Mouse (Mus musculus) hindbrain, postnatal 0 days (tissue): ENCODE data around the gene Lrrn2. TPM values are rescaled to one million over a fixed set of nuclear protein-coding genes. Genes with fewer than 3 reads are reported as not detected.
A peak's percentile ranks its signal among the peaks of the same experiment; 100 is the strongest.

Experiments
- ATAC-seq: fragments of 200-750 bp; cut with Nextera tagmentation; 2 replicates; pipeline ENCODE4 v1.8.0; 2017; ENCODE audit warnings: mild to moderate bottlenecking, moderate TSS enrichment, moderate library complexity
- DNase-seq: peaks from one replicate; pipeline ENCODE4 v3.0.0-alpha.2; 2015; ENCODE audit warnings: low spot score
- H3K27ac ChIP-seq: fragments of 300-500 bp; sonication (generic); 2 replicates; pipeline ENCODE4 v1.5.1; 2014; ENCODE audit warnings: mild to moderate bottlenecking
- H3K27me3 ChIP-seq: fragments of 300-500 bp; sonication (generic); 2 replicates; pipeline ENCODE4 v1.6.1; 2014; ENCODE audit warnings: low read length, mixed read lengths; ENCODE audit not compliant: insufficient read depth
- H3K36me3 ChIP-seq: fragments of 300-500 bp; sonication (generic); 2 replicates; pipeline ENCODE4 v1.6.1; 2014; ENCODE audit warnings: low read length, mixed read lengths; ENCODE audit not compliant: insufficient read depth
- H3K4me1 ChIP-seq: fragments of 300-500 bp; sonication (generic); 2 replicates; pipeline ENCODE4 v1.6.1; 2014; ENCODE audit warnings: antibody characterized with exemption, low read length, mixed read lengths; ENCODE audit not compliant: insufficient read depth
- H3K4me2 ChIP-seq: fragments of 300-500 bp; sonication (generic); 2 replicates; pipeline ENCODE4 v1.6.1; 2014; ENCODE audit warnings: low read depth, mild to moderate bottlenecking, low read length, moderate library complexity, mixed read lengths
- H3K4me3 ChIP-seq: fragments of 300-500 bp; sonication (generic); 2 replicates; pipeline ENCODE4 v1.5.1; 2014; ENCODE audit warnings: low read length
- H3K9ac ChIP-seq: fragments of 300-500 bp; sonication (generic); replicated peaks from 2 replicates; pipeline ENCODE4 v1.6.1; 2014; ENCODE audit warnings: mild to moderate bottlenecking, low read length, moderate library complexity, mixed read lengths
- H3K9me3 ChIP-seq: fragments of 300-500 bp; sonication (generic); 2 replicates; pipeline ENCODE4 v1.6.1; 2016; ENCODE audit warnings: low read length, mixed read lengths
- CTCF ChIP-seq: IDR thresholded peaks from 2 replicates; pipeline ENCODE4 v1.5.1; 2016; ENCODE audit warnings: antibody characterized with exemption, control low read depth, low read depth
- WGBS: fragments of 180-500 bp; shearing (Covaris S2); extraction: QIAGEN DNeasy Blood & Tissue Kit; methylation state at CpG from one replicate; pipeline ENCODE4 v1.1.7; 2014; 5-methylcytosine and 5-hydroxymethylcytosine counted together
- polyA plus RNA-seq: library from polyadenylated mRNA; unstranded; fragments of >200 nt; fragmentation: Nextera tagmentation; extraction: Ambion mirVana; gene quantifications from 2 replicates; pipeline ENCODE4 v1.2.1, GENCODE M21; 2015
- total RNA-seq: library from RNA; depleted of rRNA; stranded (reverse); fragments of >200 nt; gene quantifications from 2 replicates; pipeline ENCODE4 v1.2.3, GENCODE M21; 2014

Gene Lrrn2
- total and polyA plus RNA-seq, 2 experiments from 2014 or later, result 51.0 to 64.7 TPM

DNA sequence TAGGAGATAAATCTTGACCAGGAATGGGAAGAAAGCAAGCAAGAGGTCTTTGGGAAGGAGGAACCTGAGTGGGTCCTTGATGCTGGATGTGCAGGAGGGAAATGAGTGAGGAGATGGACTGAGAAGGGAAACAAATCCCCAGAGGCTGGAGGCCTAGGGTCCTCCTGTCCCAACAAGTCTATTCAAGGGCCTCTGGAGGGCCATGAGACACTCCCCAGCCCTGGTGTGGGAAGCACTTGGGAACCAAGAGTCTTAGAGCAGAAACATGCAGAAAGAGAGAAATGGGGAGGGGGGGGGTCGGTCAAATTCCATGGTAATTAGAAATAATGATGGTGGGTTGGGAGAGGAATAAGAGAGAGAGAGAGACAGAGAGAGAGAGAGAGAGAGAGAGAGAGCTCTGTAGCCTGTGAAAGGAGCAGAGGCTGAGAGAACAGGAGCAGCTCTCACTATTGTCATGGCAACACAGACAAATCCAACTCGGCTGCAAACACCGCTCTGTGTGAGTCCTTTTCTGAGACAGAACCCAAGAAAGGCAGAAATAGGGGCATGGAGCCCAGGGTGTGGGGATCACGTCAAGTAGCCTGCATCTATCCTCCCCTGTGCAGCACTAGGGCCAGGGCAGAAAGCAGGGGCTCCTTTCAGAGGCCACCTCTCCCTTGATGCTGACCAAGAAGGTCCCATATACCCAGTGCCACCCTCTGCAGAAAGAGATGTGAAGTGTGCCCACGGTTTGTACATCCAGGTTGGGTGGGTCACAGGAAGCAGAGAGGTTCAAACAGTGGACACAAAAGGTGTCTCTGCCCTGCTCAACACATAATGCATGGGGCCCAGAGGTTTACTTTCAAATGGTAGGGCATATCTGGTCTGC lies 21.3 kb upstream of the Lrrn2 start:
- Histone ChIP-seq H3K9me3 (no peaks in the 10 kb centered on the region), H3K27ac (peak overlapping the region; percentile 68), H3K4me3 (no peak overlapping the region), H3K36me3 (no peaks in the 10 kb centered on the region), H3K27me3 (no peaks in the 10 kb centered on the region), H3K9ac (no peak overlapping the region), H3K4me1 (peaks cover 19% of the 10 kb centered on the region; the same call in 1 of the 2 replicates), H3K4me2 (no peak overlapping the region)
- WGBS, result 16% methylated on average over 5 of the region's 5 CpGs
- no peak for TF ChIP-seq CTCF
- DNase-seq, result peak; percentile 75
- ATAC-seq, result peak; percentile 90

DNA sequence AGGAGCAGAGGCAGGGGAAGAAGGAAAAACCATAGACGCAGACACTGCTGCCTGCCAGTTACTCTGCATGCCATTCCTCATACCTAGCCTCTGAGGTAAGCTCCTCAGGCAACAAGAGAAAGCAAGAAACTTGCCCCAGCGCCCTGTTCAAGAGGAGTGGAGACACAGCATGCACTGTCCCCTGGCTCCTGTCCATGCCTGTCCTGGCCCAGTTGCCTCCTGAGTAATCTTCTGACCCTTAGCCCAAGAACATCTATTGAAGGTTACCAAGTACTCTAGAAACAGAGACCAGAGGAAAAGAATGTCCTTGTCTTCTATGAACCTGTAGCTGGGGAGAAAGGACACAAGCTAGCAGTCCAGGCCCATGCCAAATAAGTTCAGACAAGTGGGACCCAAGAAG lies 15.9 kb upstream of the Lrrn2 start:
- Histone ChIP-seq H3K27ac (no peak overlapping the region), H3K4me2 (no peak overlapping the region), H3K27me3 (no peaks in the 10 kb centered on the region), H3K9ac (no peak overlapping the region), H3K4me3 (no peak overlapping the region), H3K36me3 (no peaks in the 10 kb centered on the region), H3K9me3 (no peaks in the 10 kb centered on the region), H3K4me1 (peaks cover 5% of the 10 kb centered on the region; the same call in 1 of the 2 replicates)
- DNase-seq, result no peak
- WGBS, result 85% methylated on average over 2 of the region's 2 CpGs
- no peak for ATAC-seq
- no peak for TF ChIP-seq CTCF

DNA sequence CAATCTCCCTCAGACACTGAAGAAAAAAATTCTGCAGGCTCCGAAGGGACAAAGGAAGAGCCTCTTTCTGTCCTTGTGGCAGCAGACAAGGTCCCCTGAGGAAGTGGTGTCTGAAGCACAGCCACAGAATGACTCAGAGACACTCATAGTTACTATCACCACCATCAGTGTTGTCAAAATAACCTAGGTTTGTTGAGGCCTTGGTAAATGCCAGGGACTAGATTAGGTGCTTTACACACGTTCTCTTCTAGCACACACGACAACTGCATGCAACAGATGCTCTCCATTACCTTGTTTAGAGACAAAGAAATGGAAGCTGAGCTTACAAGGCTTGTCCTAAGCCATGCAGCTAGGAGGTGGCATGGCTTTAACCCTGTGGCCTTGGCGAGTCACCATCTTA lies 14.5 kb upstream of the Lrrn2 start:
- Histone ChIP-seq H3K9me3 (no peaks in the 10 kb centered on the region), H3K4me2 (no peak overlapping the region), H3K9ac (no peak overlapping the region), H3K36me3 (no peaks in the 10 kb centered on the region), H3K4me1 (no peaks in the 10 kb centered on the region), H3K27ac (no peak overlapping the region), H3K4me3 (no peak overlapping the region), H3K27me3 (no peaks in the 10 kb centered on the region)
- TF ChIP-seq CTCF, result no peak
- ATAC-seq (no peak), DNase-seq (no peak)
- 87% methylated on average over 4 of the region's 4 CpGs for WGBS

DNA sequence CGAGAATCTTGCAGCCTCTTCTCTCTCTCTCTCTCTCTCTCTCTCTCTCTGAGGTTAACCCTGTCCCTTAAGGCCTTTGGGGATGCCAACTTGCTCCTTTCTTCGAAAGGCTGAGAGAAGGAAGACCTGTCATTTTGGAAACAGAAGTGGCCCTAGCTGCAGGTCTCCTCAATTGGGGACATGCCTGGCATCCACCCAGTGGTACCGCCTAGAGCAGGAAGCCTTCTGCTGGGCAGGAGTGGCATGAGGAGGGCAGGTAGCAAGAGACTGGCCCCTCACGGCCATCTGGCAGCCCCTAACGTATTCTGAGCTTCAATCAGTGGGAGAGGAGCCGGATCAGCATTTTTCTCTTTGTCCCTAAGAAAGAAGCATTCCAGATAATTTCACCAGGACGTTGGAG lies 9.7 kb upstream of the Lrrn2 start:
- no peak for TF ChIP-seq CTCF

GRCm38 (mm10) chr1:132878951-132879610 lies 992 bp upstream of the Lrrn2 start:
- no peaks in the 10 kb centered on the region for H3K27me3 ChIP-seq
- ATAC-seq, result no peak
- DNase-seq, result no peak
- no peak for TF ChIP-seq CTCF
- peaks cover 16% of the 10 kb centered on the region for H3K4me1 ChIP-seq
- no peaks in the 10 kb centered on the region for H3K36me3 ChIP-seq
- peak overlapping the region; percentile 91 for H3K4me2 ChIP-seq
- H3K4me3 ChIP-seq, result no peak overlapping the region
- no peaks in the 10 kb centered on the region for H3K9me3 ChIP-seq
- H3K9ac ChIP-seq, result no peak overlapping the region
- 22% methylated on average over 11 of the region's 11 CpGs for WGBS
- peak overlapping the region; percentile 87; the same call in 1 of the 2 replicates for H3K27ac ChIP-seq

More for the DNA sequence above, 9.7 kb upstream of the Lrrn2 start:
- no peak overlapping the region for H3K27ac ChIP-seq
- H3K4me2 ChIP-seq, result no peak overlapping the region
- H3K36me3 ChIP-seq, result no peaks in the 10 kb centered on the region
- DNase-seq (no peak), ATAC-seq (no peak)
- no peak overlapping the region for H3K4me3 ChIP-seq
- no peak overlapping the region for H3K9ac ChIP-seq
- WGBS, result 43% methylated on average over 7 of the region's 7 CpGs
- no peaks in the 10 kb centered on the region for H3K9me3 ChIP-seq
- no peaks in the 10 kb centered on the region for H3K27me3 ChIP-seq
- H3K4me1 ChIP-seq, result no peaks in the 10 kb centered on the region

DNA sequence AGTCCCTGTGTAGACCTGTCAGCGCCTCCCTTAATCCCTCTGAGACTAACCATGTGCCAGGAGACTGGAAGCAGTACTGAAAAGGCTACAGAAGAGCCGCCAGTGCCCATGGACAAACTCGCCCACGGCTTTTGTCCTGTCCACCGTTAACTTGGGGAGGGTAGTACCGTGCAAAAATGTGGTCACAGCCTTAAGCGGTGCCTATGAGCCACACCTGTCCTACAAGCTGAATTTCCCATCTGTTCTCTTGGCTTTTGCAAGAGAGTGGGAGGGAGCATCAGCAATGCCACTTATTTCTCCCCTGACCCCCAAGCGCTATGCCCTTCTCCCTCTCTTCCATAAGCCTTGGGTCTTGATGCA lies 292 bp upstream of the Lrrn2 start:
- no peak for TF ChIP-seq CTCF
- ATAC-seq (no peak; the same call in 1 of the 2 replicates), DNase-seq (no peak)
- Histone ChIP-seq H3K4me1 (peaks cover 16% of the 10 kb centered on the region), H3K36me3 (no peaks in the 10 kb centered on the region), H3K27me3 (no peaks in the 10 kb centered on the region), H3K9ac (peak overlapping the region; percentile 69), H3K9me3 (no peaks in the 10 kb centered on the region), H3K4me2 (peak overlapping the region; percentile 91), H3K4me3 (peak overlapping the region; percentile 65), H3K27ac (peak overlapping the region; percentile 87)
- WGBS, result 10% methylated on average over 8 of the region's 8 CpGs
